In genomic region chr11:96288455-96289221, GRCm38 (mm10) we compare ENCODE assay signal across 27 mouse cellular contexts. TPM values are rescaled to one million over a fixed set of nuclear protein-coding genes. Genes with fewer than 3 reads are reported as not detected.
DNase-seq lines count a peak whose midpoint lies in the region; ATAC-seq and TF ChIP-seq lines count a peak whose summit lies in the region.
"Had no signal": no experiment of that assay in that cellular context is flagged by ENCODE, and none has a peak within 500 bp of the region (broad histone marks: within the 10 kb centered on the region; RNA-seq: fewer than 3 reads in every experiment).

No protein-coding gene starts in this region.

- H3K36me3 ChIP-seq in hindbrain, embryonic 14.5 days (replicated peaks; ENCODE audit: control insufficient read depth, insufficient read depth), result no peaks in the 10 kb centered on the region
- H3K36me3 ChIP-seq in hindbrain, postnatal 0 days (ENCODE audit: insufficient read depth, low read length), result no peaks in the 10 kb centered on the region
- no peaks in the 10 kb centered on the region for H3K36me3 ChIP-seq in kidney, embryonic 15.5 days
- peaks cover 7% of the 10 kb centered on the region; the same call in 1 of the 2 replicates for H3K36me3 ChIP-seq in neural tube, embryonic 13.5 days
- H3K36me3 ChIP-seq: embryonic facial prominence, embryonic 12.5 days; forebrain, embryonic 12.5 days; limb, embryonic 12.5 days; liver, embryonic 12.5 days had no signal

- no peaks in the 10 kb centered on the region for H3K9me3 ChIP-seq in hindbrain, embryonic 14.5 days (ENCODE audit: control insufficient read depth, low read length)
- H3K9me3 ChIP-seq in hindbrain, postnatal 0 days (ENCODE audit: low read length), result no peaks in the 10 kb centered on the region
- H3K9me3 ChIP-seq in kidney, embryonic 15.5 days (replicated peaks), result no peaks in the 10 kb centered on the region
- no peaks in the 10 kb centered on the region for H3K9me3 ChIP-seq in neural tube, embryonic 13.5 days
- H3K9me3 ChIP-seq: embryonic facial prominence, embryonic 12.5 days; forebrain, embryonic 12.5 days; limb, embryonic 12.5 days; liver, embryonic 12.5 days; megakaryocyte, embryonic 14.5 days had no signal

- H3K27ac ChIP-seq in hindbrain, embryonic 14.5 days, result peak overlapping the region; percentile 70
- no peak overlapping the region for H3K27ac ChIP-seq in hindbrain, postnatal 0 days
- H3K27ac ChIP-seq in kidney, embryonic 15.5 days, result peak overlapping the region; percentile 100
- peak overlapping the region; percentile 100 for H3K27ac ChIP-seq in neural tube, embryonic 13.5 days (replicated peaks)
- H3K27ac ChIP-seq: embryonic facial prominence, embryonic 12.5 days; forebrain, embryonic 12.5 days; limb, embryonic 12.5 days; liver, embryonic 12.5 days had no signal

- 0 out of 2 replicates have a peak overlapping the region, but pooled peaks have one; percentile 39 for H3K4me3 ChIP-seq in hindbrain, embryonic 14.5 days (replicated peaks; ENCODE audit: low read length)
- H3K4me3 ChIP-seq in hindbrain, postnatal 0 days (ENCODE audit: low read length), result no peak overlapping the region
- H3K4me3 ChIP-seq in kidney, embryonic 15.5 days (replicated peaks), result peak overlapping the region; percentile 80
- peak overlapping the region; percentile 99 for H3K4me3 ChIP-seq in neural tube, embryonic 13.5 days
- H3K4me3 ChIP-seq: embryonic facial prominence, embryonic 12.5 days; erythroblast, embryonic 14.5 days; forebrain, embryonic 12.5 days; limb, embryonic 12.5 days; liver, embryonic 12.5 days; megakaryocyte, embryonic 14.5 days had no signal

- 12% methylated on average over 1 of the region's 1 CpGs for WGBS in hindbrain, embryonic 14.5 days
- 13% methylated on average over 1 of the region's 1 CpGs for WGBS in hindbrain, postnatal 0 days
- WGBS in kidney, embryonic 15.5 days, result 33% methylated on average over 1 of the region's 1 CpGs
- WGBS in neural tube, embryonic 13.5 days, result 14% methylated on average over 1 of the region's 1 CpGs

- no peak for ATAC-seq in hindbrain, embryonic 14.5 days (ENCODE audit: low FRiP score)
- ATAC-seq in hindbrain, postnatal 0 days, result no peak
- no peak for ATAC-seq in kidney, embryonic 15.5 days (replicated peaks; ENCODE audit: low FRiP score)
- no peak for ATAC-seq in neural tube, embryonic 13.5 days (ENCODE audit: low read depth)
- no peak for ATAC-seq in erythroblast, adult 5-6 weeks (replicated peaks; ENCODE audit: low FRiP score, poor library complexity, severe bottlenecking)
- ATAC-seq: inflammation-experienced regulatory T-cells, adult 6 months; liver, embryonic 12.5 days had no signal

- DNase-seq in hindbrain, embryonic 14.5 days (ENCODE audit: low spot score), result no peak
- DNase-seq in hindbrain, postnatal 0 days (ENCODE audit: low spot score), result no peak
- DNase-seq in kidney, postnatal 36 days, result no peak
- peak; percentile 37 for DNase-seq in A20 (ENCODE audit: low read depth, low spot score)
- DNase-seq: adrenal gland, postnatal 10 days; B cell, adult 2 months; cerebellum, adult 18-20 months; cerebellum, postnatal 14 days; lung, adult 2 months; midbrain, embryonic 14.5 days; right cerebral cortex, postnatal 14 days had no signal

- no peak for TF ChIP-seq CTCF in hindbrain, postnatal 0 days (IDR thresholded peaks at IDR 0.05; ENCODE audit: low read depth)

- no peaks in the 10 kb centered on the region for H3K4me1 ChIP-seq in hindbrain, embryonic 14.5 days (replicated peaks; ENCODE audit: control insufficient read depth, insufficient read depth, low read length)
- no peaks in the 10 kb centered on the region for H3K4me1 ChIP-seq in hindbrain, postnatal 0 days (ENCODE audit: insufficient read depth, low read length)
- peaks cover 43% of the 10 kb centered on the region for H3K4me1 ChIP-seq in kidney, embryonic 15.5 days
- H3K4me1 ChIP-seq in neural tube, embryonic 13.5 days (replicated peaks), result peaks cover 44% of the 10 kb centered on the region

- peaks cover 98% of the 10 kb centered on the region for H3K27me3 ChIP-seq in hindbrain, embryonic 14.5 days (ENCODE audit: control insufficient read depth, insufficient read depth, low read length)
- peaks cover 86% of the 10 kb centered on the region for H3K27me3 ChIP-seq in hindbrain, postnatal 0 days (ENCODE audit: insufficient read depth, low read length)
- H3K27me3 ChIP-seq in kidney, embryonic 15.5 days, result no peaks in the 10 kb centered on the region
- no peaks in the 10 kb centered on the region for H3K27me3 ChIP-seq in neural tube, embryonic 13.5 days

- H3K4me2 ChIP-seq in hindbrain, embryonic 14.5 days (replicated peaks), result peak overlapping the region; percentile 46
- H3K4me2 ChIP-seq in hindbrain, postnatal 0 days (ENCODE audit: low read depth, low read length), result no peak overlapping the region
- peak overlapping the region; percentile 90 for H3K4me2 ChIP-seq in kidney, embryonic 15.5 days
- H3K4me2 ChIP-seq in neural tube, embryonic 13.5 days, result peak overlapping the region; percentile 96
- H3K4me2 ChIP-seq: embryonic facial prominence, embryonic 12.5 days; forebrain, embryonic 12.5 days; limb, embryonic 12.5 days; liver, embryonic 12.5 days had no signal

- H3K9ac ChIP-seq in hindbrain, embryonic 14.5 days, result peak overlapping the region; percentile 34
- no peak overlapping the region for H3K9ac ChIP-seq in hindbrain, postnatal 0 days (replicated peaks; ENCODE audit: low read length)
- H3K9ac ChIP-seq in kidney, embryonic 15.5 days, result peak overlapping the region; percentile 96
- peak overlapping the region; percentile 100 for H3K9ac ChIP-seq in neural tube, embryonic 13.5 days
- H3K9ac ChIP-seq: embryonic facial prominence, embryonic 12.5 days; forebrain, embryonic 12.5 days; limb, embryonic 12.5 days; liver, embryonic 12.5 days had no signal

RNA-seq across cellular contexts. Expression of gene Hoxb7, which starts 2.2 kb away (rescaled TPM):
- polyA plus RNA-seq in hindbrain, embryonic 14.5 days (2014; fragmentation: Nextera tagmentation; extraction: Ambion mirVana), result 40.8 and 45.6 TPM in 2 replicates
- total RNA-seq in hindbrain, postnatal 0 days (2014; rRNA removed), result 11.0 and 21.7 TPM in 2 replicates
- polyA plus RNA-seq in hindbrain, postnatal 0 days (2015; fragmentation: Nextera tagmentation; extraction: Ambion mirVana), result 10.1 and 16.8 TPM in 2 replicates
- 58.5 and 62.7 TPM in 2 replicates for polyA plus RNA-seq in kidney, embryonic 15.5 days (2015; fragmentation: Nextera tagmentation; extraction: Ambion mirVana)
- 124 and 125 TPM in 2 replicates for polyA plus RNA-seq in neural tube, embryonic 13.5 days (2015; fragmentation: Nextera tagmentation; extraction: Ambion mirVana)
- not detected in 2 replicates for total RNA-seq in erythroblast, adult 5-6 weeks (2015; ENCODE audit: low replicate concordance)
- total RNA-seq in erythroblast, adult 5-6 weeks (2017; ENCODE audit: low replicate concordance), result not detected in 2 replicates
- total RNA-seq: heart, adult 8-10 months; heart, postnatal 25 days; left cerebral cortex, postnatal 14 days; MEL had no signal
- polyA plus RNA-seq: embryonic facial prominence, embryonic 12.5 days; erythroblast, embryonic 14.5 days; forebrain, embryonic 12.5 days; heart, embryonic 14.5 days; inflammation-experienced regulatory T-cells, adult 6 months; midbrain, embryonic 14.5 days; testis, adult 2 months had no signal

RNA-seq across cellular contexts. Expression of gene Hoxb6, which starts 3.6 kb away (rescaled TPM):
- 71.4 and 90.1 TPM in 2 replicates for polyA plus RNA-seq in hindbrain, embryonic 14.5 days (2014; fragmentation: Nextera tagmentation; extraction: Ambion mirVana)
- total RNA-seq in hindbrain, postnatal 0 days (2014; rRNA removed), result 23.2 and 30.2 TPM in 2 replicates
- 29.0 and 36.3 TPM in 2 replicates for polyA plus RNA-seq in hindbrain, postnatal 0 days (2015; fragmentation: Nextera tagmentation; extraction: Ambion mirVana)
- polyA plus RNA-seq in kidney, embryonic 15.5 days (2015; fragmentation: Nextera tagmentation; extraction: Ambion mirVana), result 47.1 and 49.1 TPM in 2 replicates
- 171 and 174 TPM in 2 replicates for polyA plus RNA-seq in neural tube, embryonic 13.5 days (2015; fragmentation: Nextera tagmentation; extraction: Ambion mirVana)
- total RNA-seq in erythroblast, adult 5-6 weeks (2015; ENCODE audit: low replicate concordance), result not detected in 2 replicates
- not detected in 2 replicates for total RNA-seq in erythroblast, adult 5-6 weeks (2017; ENCODE audit: low replicate concordance)
- total RNA-seq: heart, adult 8-10 months; heart, postnatal 25 days; left cerebral cortex, postnatal 14 days; MEL had no signal
- polyA plus RNA-seq: embryonic facial prominence, embryonic 12.5 days; erythroblast, embryonic 14.5 days; forebrain, embryonic 12.5 days; heart, embryonic 14.5 days; inflammation-experienced regulatory T-cells, adult 6 months; midbrain, embryonic 14.5 days had no signal

RNA-seq across cellular contexts. Expression of gene Hoxb8, which starts 6.9 kb away (rescaled TPM):
- polyA plus RNA-seq in hindbrain, embryonic 14.5 days (2014; fragmentation: Nextera tagmentation; extraction: Ambion mirVana), result 41.2 and 50.6 TPM in 2 replicates
- 28.0 and 66.5 TPM in 2 replicates for total RNA-seq in hindbrain, postnatal 0 days (2014; rRNA removed)
- 4.6 and 6.2 TPM in 2 replicates for polyA plus RNA-seq in hindbrain, postnatal 0 days (2015; fragmentation: Nextera tagmentation; extraction: Ambion mirVana)
- polyA plus RNA-seq in kidney, embryonic 15.5 days (2015; fragmentation: Nextera tagmentation; extraction: Ambion mirVana), result 8.9 and 9.8 TPM in 2 replicates
- 81.7 and 114 TPM in 2 replicates for polyA plus RNA-seq in neural tube, embryonic 13.5 days (2015; fragmentation: Nextera tagmentation; extraction: Ambion mirVana)
- total RNA-seq in erythroblast, adult 5-6 weeks (2015; ENCODE audit: low replicate concordance), result not detected in 2 replicates
- not detected in 2 replicates for total RNA-seq in erythroblast, adult 5-6 weeks (2017; ENCODE audit: low replicate concordance)
- total RNA-seq: heart, adult 8-10 months; heart, postnatal 25 days; left cerebral cortex, postnatal 14 days; MEL had no signal
- polyA plus RNA-seq: embryonic facial prominence, embryonic 12.5 days; erythroblast, embryonic 14.5 days; forebrain, embryonic 12.5 days; heart, embryonic 14.5 days; inflammation-experienced regulatory T-cells, adult 6 months; liver, embryonic 12.5 days; midbrain, embryonic 14.5 days had no signal

RNA-seq across cellular contexts. Expression of gene Hoxb5, which starts 14.5 kb away (rescaled TPM):
- polyA plus RNA-seq in hindbrain, embryonic 14.5 days (2014; fragmentation: Nextera tagmentation; extraction: Ambion mirVana), result 140 and 157 TPM in 2 replicates
- 16.5 and 24.3 TPM in 2 replicates for total RNA-seq in hindbrain, postnatal 0 days (2014; rRNA removed)
- polyA plus RNA-seq in hindbrain, postnatal 0 days (2015; fragmentation: Nextera tagmentation; extraction: Ambion mirVana), result 109 and 113 TPM in 2 replicates
- 18.8 and 20.2 TPM in 2 replicates for polyA plus RNA-seq in kidney, embryonic 15.5 days (2015; fragmentation: Nextera tagmentation; extraction: Ambion mirVana)
- polyA plus RNA-seq in neural tube, embryonic 13.5 days (2015; fragmentation: Nextera tagmentation; extraction: Ambion mirVana), result 67.1 and 88.3 TPM in 2 replicates
- total RNA-seq in erythroblast, adult 5-6 weeks (2015; ENCODE audit: low replicate concordance), result not detected in 2 replicates
- total RNA-seq in erythroblast, adult 5-6 weeks (2017; ENCODE audit: low replicate concordance), result not detected in 2 replicates
- total RNA-seq: left cerebral cortex, postnatal 14 days; MEL had no signal
- polyA plus RNA-seq: erythroblast, embryonic 14.5 days; forebrain, embryonic 12.5 days; inflammation-experienced regulatory T-cells, adult 6 months; midbrain, embryonic 14.5 days had no signal

RNA-seq across cellular contexts. Expression of gene Hoxb9, which starts 17.4 kb away (rescaled TPM):
- polyA plus RNA-seq in hindbrain, embryonic 14.5 days (2014; fragmentation: Nextera tagmentation; extraction: Ambion mirVana), result 10.7 and 22.4 TPM in 2 replicates
- total RNA-seq in hindbrain, postnatal 0 days (2014; rRNA removed), result 0.40 TPM in 1 of 2 replicates, not detected in the other
- polyA plus RNA-seq in hindbrain, postnatal 0 days (2015; fragmentation: Nextera tagmentation; extraction: Ambion mirVana), result 0.13 TPM in 1 of 2 replicates, not detected in the other
- 22.3 and 27.2 TPM in 2 replicates for polyA plus RNA-seq in kidney, embryonic 15.5 days (2015; fragmentation: Nextera tagmentation; extraction: Ambion mirVana)
- 72.9 and 74.7 TPM in 2 replicates for polyA plus RNA-seq in neural tube, embryonic 13.5 days (2015; fragmentation: Nextera tagmentation; extraction: Ambion mirVana)
- not detected in 2 replicates for total RNA-seq in erythroblast, adult 5-6 weeks (2015; ENCODE audit: low replicate concordance)
- 0.56 TPM in 1 of 2 replicates, not detected in the other for total RNA-seq in erythroblast, adult 5-6 weeks (2017; ENCODE audit: low replicate concordance)
- total RNA-seq: heart, adult 8-10 months; heart, postnatal 25 days; left cerebral cortex, postnatal 14 days; MEL had no signal
- polyA plus RNA-seq: erythroblast, embryonic 14.5 days; forebrain, embryonic 12.5 days; heart, embryonic 14.5 days; inflammation-experienced regulatory T-cells, adult 6 months; liver, embryonic 12.5 days; lung, adult 2 months; midbrain, embryonic 14.5 days had no signal
